Mouse (Mus musculus): ENCODE data around the gene Phrf1.

- TF ChIP-seq POLR2A (IDR thresholded peaks at IDR 0.05; ENCODE audit: insufficient read depth, low read length) = no peak
- TF ChIP-seq CTCF (IDR thresholded peaks at IDR 0.05; ENCODE audit: low read depth, low read length) = no peak
- no peak for TF ChIP-seq EP300 (IDR thresholded peaks at IDR 0.05; ENCODE audit: insufficient read depth, low read depth, low read length)
Measured at GRCm38 (mm10) chr7:141264041-141264700, 35.6 kb downstream of the Phrf1 start.
